Mouse (Mus musculus) stomach, postnatal 0 days (tissue): ENCODE measurements around the gene Kcnip4. TPM values are rescaled to one million over a fixed set of nuclear protein-coding genes. Genes with fewer than 3 reads are reported as not detected.

Experiments
- ATAC-seq: fragments of 200-750 bp; cut with Nextera tagmentation; 2 replicates; pipeline ENCODE4 v1.8.0; 2017; ENCODE audit not compliant: low FRiP score, low TSS enrichment
- DNase-seq: peaks from one replicate; pipeline ENCODE4 v3.0.0-alpha.2; 2016; ENCODE audit warnings: low spot score
- H3K27ac ChIP-seq: fragments of 300-500 bp; sonication (generic); replicated peaks from 2 replicates; pipeline ENCODE4 v1.5.1; 2014; ENCODE audit warnings: mild to moderate bottlenecking, control low read depth
- H3K27me3 ChIP-seq: fragments of 300-500 bp; sonication (generic); 2 replicates; pipeline ENCODE4 v1.6.1; 2014; ENCODE audit warnings: low read length; ENCODE audit not compliant: control insufficient read depth, insufficient read depth
- H3K36me3 ChIP-seq: fragments of 300-500 bp; sonication (generic); 2 replicates; pipeline ENCODE4 v1.6.1; 2014; ENCODE audit warnings: low read length, mixed read lengths; ENCODE audit not compliant: control insufficient read depth, insufficient read depth
- H3K4me1 ChIP-seq: fragments of 300-500 bp; sonication (generic); replicated peaks from 2 replicates; pipeline ENCODE4 v1.6.1; 2014; ENCODE audit warnings: antibody characterized with exemption; ENCODE audit not compliant: control insufficient read depth, insufficient read depth
- H3K4me2 ChIP-seq: fragments of 300-500 bp; sonication (generic); replicated peaks from 2 replicates; pipeline ENCODE4 v1.6.1; 2014; ENCODE audit warnings: low read depth, mild to moderate bottlenecking, control low read depth, moderate library complexity
- H3K4me3 ChIP-seq: fragments of 300-500 bp; sonication (generic); 2 replicates; pipeline ENCODE4 v1.5.1; 2014; ENCODE audit warnings: low read depth, low read length, control low read depth
- H3K9ac ChIP-seq: fragments of 300-500 bp; sonication (generic); 2 replicates; pipeline ENCODE4 v1.6.1; 2014; ENCODE audit warnings: mild to moderate bottlenecking, low read length, control low read depth, mixed read lengths
- H3K9me3 ChIP-seq: fragments of 300-500 bp; sonication (generic); 2 replicates; pipeline ENCODE4 v1.6.1; 2016; ENCODE audit warnings: low read length; ENCODE audit not compliant: control insufficient read depth
- CTCF ChIP-seq: IDR thresholded peaks from 2 replicates; pipeline ENCODE4 v1.5.1; 2016; ENCODE audit warnings: antibody characterized with exemption, low read depth, mild to moderate bottlenecking, moderate library complexity
- EP300 ChIP-seq: optimal IDR thresholded peaks from 2 replicates; pipeline ENCODE3; 2016; ENCODE audit warnings: antibody characterized with exemption
- WGBS: fragments of 180-500 bp; shearing (Covaris S2); extraction: QIAGEN DNeasy Blood & Tissue Kit; methylation state at CpG from one replicate; pipeline ENCODE4 v1.1.7; 2014; 5-methylcytosine and 5-hydroxymethylcytosine counted together
- polyA plus RNA-seq: library from polyadenylated mRNA; unstranded; fragments of >200 nt; fragmentation: Nextera tagmentation; extraction: Ambion mirVana; gene quantifications from 2 replicates; pipeline ENCODE4 v1.2.1, GENCODE M21; 2015

Kcnip4 gene
- polyA plus RNA-seq, 1 experiment from 2014 or later: 1.3 TPM

GRCm38 (mm10) chr5:48421957-48422356 lies 1102.8 kb downstream of the Kcnip4 start:
- no peak overlapping the region for H3K27ac ChIP-seq
- no peak overlapping the region for H3K4me2 ChIP-seq
- TF ChIP-seq EP300 (no peak), CTCF (no peak)
- H3K4me3 ChIP-seq: no peak overlapping the region
- H3K9ac ChIP-seq: no peak overlapping the region
- no peak for ATAC-seq
- DNase-seq: no peak
- WGBS: 73% methylated on average over 1 of the region's 1 CpGs
- H3K9me3 ChIP-seq: no peaks in the 10 kb centered on the region
- no peaks in the 10 kb centered on the region for H3K36me3 ChIP-seq
- no peaks in the 10 kb centered on the region for H3K27me3 ChIP-seq
- no peaks in the 10 kb centered on the region for H3K4me1 ChIP-seq

- Histone ChIP-seq H3K36me3 (no peaks in the 10 kb centered on the region), H3K27me3 (no peaks in the 10 kb centered on the region), H3K4me3 (no peak overlapping the region), H3K4me2 (no peak overlapping the region), H3K9me3 (no peaks in the 10 kb centered on the region), H3K27ac (no peak overlapping the region), H3K9ac (no peak overlapping the region), H3K4me1 (no peaks in the 10 kb centered on the region)
- WGBS: 84% methylated on average over 2 of the region's 2 CpGs
- ATAC-seq (no peak), DNase-seq (no peak)
- TF ChIP-seq EP300 (no peak), CTCF (no peak)
Measured at GRCm38 (mm10) chr5:48419741-48420140, 1105.0 kb downstream of the Kcnip4 start.

- ATAC-seq: no peak
- DNase-seq: no peak
- 92% methylated on average over 4 of the region's 4 CpGs for WGBS
- Histone ChIP-seq H3K4me3 (no peak overlapping the region), H3K27ac (no peak overlapping the region), H3K4me2 (no peak overlapping the region), H3K9me3 (no peaks in the 10 kb centered on the region), H3K9ac (no peak overlapping the region), H3K4me1 (no peaks in the 10 kb centered on the region), H3K27me3 (no peaks in the 10 kb centered on the region), H3K36me3 (no peaks in the 10 kb centered on the region)
- TF ChIP-seq EP300 (no peak), CTCF (no peak)
Measured at GRCm38 (mm10) chr5:48412261-48412660, 1112.4 kb downstream of the Kcnip4 start.

- no peak overlapping the region for H3K9ac ChIP-seq
- no peaks in the 10 kb centered on the region for H3K27me3 ChIP-seq
- H3K4me3 ChIP-seq: no peak overlapping the region
- 81% methylated on average over 4 of the region's 4 CpGs for WGBS
- H3K36me3 ChIP-seq: no peaks in the 10 kb centered on the region
- no peaks in the 10 kb centered on the region for H3K9me3 ChIP-seq
- H3K4me2 ChIP-seq: no peak overlapping the region
- TF ChIP-seq CTCF (no peak), EP300 (no peak)
- ATAC-seq: no peak
- no peak for DNase-seq
- H3K27ac ChIP-seq: no peak overlapping the region
- no peaks in the 10 kb centered on the region for H3K4me1 ChIP-seq
Measured at GRCm38 (mm10) chr5:48411462-48411861, 1113.2 kb downstream of the Kcnip4 start.

GRCm38 (mm10) chr5:48410348-48410747 lies 1114.4 kb downstream of the Kcnip4 start:
- no peaks in the 10 kb centered on the region for H3K9me3 ChIP-seq
- H3K4me2 ChIP-seq: no peak overlapping the region
- H3K27ac ChIP-seq: no peak overlapping the region
- H3K9ac ChIP-seq: no peak overlapping the region
- WGBS: 60% methylated on average over 5 of the region's 5 CpGs
- ATAC-seq: no peak
- H3K4me3 ChIP-seq: no peak overlapping the region
- H3K4me1 ChIP-seq: no peaks in the 10 kb centered on the region
- no peaks in the 10 kb centered on the region for H3K27me3 ChIP-seq
- DNase-seq: no peak
- H3K36me3 ChIP-seq: no peaks in the 10 kb centered on the region
- no peak for TF ChIP-seq CTCF

- 0 out of 2 replicates have a peak, but pooled peaks cover 4% of the 10 kb centered on the region for H3K36me3 ChIP-seq
- TF ChIP-seq EP300 (no peak), CTCF (no peak)
- H3K27me3 ChIP-seq: no peaks in the 10 kb centered on the region
- ATAC-seq: no peak
- no peak overlapping the region for H3K9ac ChIP-seq
- whole genome bisulfite sequencing: 62% methylated on average over 4 of the region's 4 CpGs
- H3K4me2 ChIP-seq: no peak overlapping the region
- no peak overlapping the region for H3K27ac ChIP-seq
- H3K4me1 ChIP-seq: no peaks in the 10 kb centered on the region
- no peak for DNase-seq
- no peaks in the 10 kb centered on the region for H3K9me3 ChIP-seq
- H3K4me3 ChIP-seq: no peak overlapping the region
Measured at GRCm38 (mm10) chr5:48408276-48408675, 1116.4 kb downstream of the Kcnip4 start.
